Mouse (Mus musculus) gastrocnemius, postnatal 36 days (tissue): ENCODE results near the gene Gm6460. TPM values are rescaled to one million over a fixed set of nuclear protein-coding genes. Genes with fewer than 3 reads are reported as not detected.
"Not testable (repeated sequence)": the region's sequence is repeated elsewhere in the genome, so short reads cannot be mapped to it uniquely, and the experiment has no call there.

Source experiments
- DNase-seq, 2 experiments: peaks; one replicate each; pipeline ENCODE4 v3.0.0; 2022
- intact Hi-C: fragments of 180-260 bp; cut with DNase I; formaldehyde crosslinking; loops from one replicate; pipeline ENCODE4 v1.15.1; 2025
- long read RNA-seq, 2 experiments: library from polyadenylated mRNA; stranded (forward); transcript quantifications; one replicate each; pipeline ENCODE4 v2.0.0; 2021
- total RNA-seq, 2 experiments: library from RNA; stranded (reverse); gene quantifications; 2 replicates each; pipeline ENCODE4 v1.2.3; 2021

Gm6460 gene
- total RNA-seq = not detected
- long read RNA-seq, experiment 1 = 0 reads
- long read RNA-seq, experiment 2 = 0 reads

DNA sequence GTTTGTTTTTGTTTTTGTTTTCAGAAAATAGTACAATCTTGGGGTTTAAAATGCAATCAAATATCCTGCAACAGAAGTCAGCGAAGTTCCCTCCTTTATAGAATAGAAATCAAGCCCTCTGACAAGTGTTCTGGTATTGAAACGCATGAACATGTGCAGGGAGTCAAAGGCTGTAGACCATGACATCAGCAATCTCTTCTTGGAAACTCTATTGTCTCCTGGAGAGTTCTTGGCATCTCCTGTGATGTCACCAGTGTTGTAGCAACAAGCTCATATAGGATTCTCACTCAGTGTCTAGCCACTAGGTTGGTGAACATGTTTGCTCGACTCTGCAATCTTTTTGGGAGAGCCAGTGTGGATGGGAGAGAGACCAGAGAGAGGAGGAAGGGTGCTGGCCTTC is at the start of gene Gm6460:
Gene Gm6460, plus strand, starts transcription at position 301 of the 400 bp plus-strand sequence.
- intact Hi-C loops, DNase-seq: not testable (repeated sequence)

Other genes with a start within 250 kb of the Gm6460 start
- gene Gm8897, start 178.5 kb upstream of the Gm6460 start, total RNA-seq = not detected
- not detected for gene Gm8906, start 92.2 kb upstream of the Gm6460 start, total RNA-seq
- not detected for gene Gm8922, start 87.0 kb downstream of the Gm6460 start, total RNA-seq
- not detected for gene Gm8926, start 175.6 kb downstream of the Gm6460 start, total RNA-seq